Mouse (Mus musculus) ES-Bruce4 (cell line): ENCODE data around the gene Aebp1.

Experiments used
- CTCF ChIP-seq: IDR thresholded peaks from one replicate; pipeline ENCODE4 v1.8.1; 2011; ENCODE audit warnings: low read depth, low read length
- POLR2A ChIP-seq: IDR thresholded peaks from one replicate; pipeline ENCODE4 v1.8.1; 2011; ENCODE audit warnings: low read length; ENCODE audit not compliant: insufficient read depth

DNA sequence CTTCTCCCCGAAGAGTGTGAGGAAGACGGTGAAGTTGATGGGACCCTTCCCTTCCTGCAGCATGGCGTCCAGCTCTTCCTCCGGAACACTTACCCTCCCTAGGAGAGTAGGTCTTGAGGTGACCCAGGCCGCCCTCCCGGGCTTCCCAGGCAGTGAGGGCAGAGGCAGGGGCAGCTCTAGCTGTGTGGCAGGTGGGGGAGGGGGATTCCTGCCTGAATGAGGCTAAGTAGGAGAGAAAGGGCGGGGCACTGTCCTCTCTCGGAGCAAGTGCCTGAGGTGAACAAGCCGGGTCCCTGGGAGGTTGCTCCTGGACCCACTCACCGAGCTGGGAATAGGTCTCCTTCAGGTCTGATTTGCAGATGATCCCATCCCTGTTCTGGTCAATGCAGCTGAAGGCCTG is 36.1 kb downstream of the Aebp1 start:
- TF ChIP-seq CTCF = no peak
- no peak for TF ChIP-seq POLR2A
